Mouse (Mus musculus): Measurements from ENCODE around the gene Gipc1. TPM values are rescaled to one million over a fixed set of nuclear protein-coding genes. Genes with fewer than 3 reads are reported as not detected.

Gene Gipc1
- 80.0 and 80.4 TPM in 2 replicates for polyA plus RNA-seq (2016; fragmentation: Nextera tagmentation; extraction: Ambion mirVana)

DNA sequence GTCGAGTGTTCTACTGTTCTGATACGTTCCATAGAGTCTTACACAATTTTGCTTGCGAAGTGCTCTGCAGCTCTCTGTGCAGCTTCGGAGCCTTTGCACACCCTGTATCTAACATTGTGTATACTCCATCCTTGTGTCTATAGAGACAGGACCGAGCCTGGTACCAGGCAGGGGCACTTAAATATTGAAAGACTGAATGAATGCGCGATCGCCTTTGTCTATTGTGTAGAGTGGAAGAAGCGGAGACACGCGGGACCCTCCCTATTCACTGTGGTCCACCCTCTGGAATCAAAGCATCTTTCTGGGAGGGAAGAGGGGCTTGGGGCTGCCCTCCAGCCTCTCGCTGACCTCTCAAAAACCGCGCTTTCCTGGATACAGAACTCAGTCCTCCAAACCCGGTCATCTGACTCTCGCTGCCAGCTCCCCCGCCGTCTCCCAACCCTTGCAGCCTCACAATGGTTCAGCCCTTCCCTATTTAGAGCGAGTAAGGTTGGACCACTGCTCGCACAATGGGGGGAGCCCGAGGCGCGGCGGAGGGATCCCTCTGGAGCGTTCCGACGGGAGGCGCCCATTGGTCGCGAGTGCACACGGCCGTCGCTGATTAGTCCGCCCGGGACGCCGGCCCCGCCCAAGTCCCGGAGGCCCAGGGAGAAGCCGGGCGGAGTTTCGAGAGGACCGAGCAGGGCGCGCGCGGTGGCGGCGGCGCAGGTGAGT lies at the start of gene Gipc1:
TSS of gene Gipc1 (plus strand) at position 648 of the 714 bp plus-strand sequence.
- H3K9ac ChIP-seq: peak within 1 kb of the TSS; percentile 88
- H3K4me3 ChIP-seq: peak within 1 kb of the TSS; percentile 92
- peak; percentile 93 for ATAC-seq
- WGBS (ENCODE audit: insufficient replicate concordance): 4% methylated on average over 50 of the region's 50 CpGs
- peak within 1 kb of the TSS; percentile 87 for H3K27ac ChIP-seq
- H3K4me2 ChIP-seq: peak within 1 kb of the TSS; percentile 97
- peaks cover 10% of the 10 kb centered on the region; the same call in 1 of the 2 replicates for H3K9me3 ChIP-seq (replicated peaks)
- no peaks in the 10 kb centered on the region for H3K27me3 ChIP-seq (replicated peaks)
- peaks cover 4% of the 10 kb centered on the region; the same call in 1 of the 2 replicates for H3K36me3 ChIP-seq
- peaks cover 49% of the 10 kb centered on the region for H3K4me1 ChIP-seq

- no peaks in the 10 kb centered on the region for H3K9me3 ChIP-seq (replicated peaks)
- peak within 1 kb of the TSS; percentile 98 for H3K9ac ChIP-seq
- peaks cover 41% of the 10 kb centered on the region for H3K36me3 ChIP-seq
- under 1% methylated on average over 69 of the region's 69 CpGs for WGBS (ENCODE audit: insufficient replicate concordance)
- peak; percentile 93 for ATAC-seq
- peak within 1 kb of the TSS; percentile 92 for H3K4me3 ChIP-seq
- peak within 1 kb of the TSS; percentile 91 for H3K4me2 ChIP-seq
- peak within 1 kb of the TSS; percentile 100 for H3K27ac ChIP-seq
- H3K27me3 ChIP-seq (replicated peaks): no peaks in the 10 kb centered on the region
- peaks cover 65% of the 10 kb centered on the region for H3K4me1 ChIP-seq
Measured at GRCm38 (mm10) chr8:83607661-83608397, 44.6 kb upstream of the Gipc1 start, which contains the start of the genes Tecr and Dnajb1. TSS of gene Tecr (minus strand) at chr8:83607971. TSS of gene Dnajb1 (plus strand) at chr8:83608193.

DNA sequence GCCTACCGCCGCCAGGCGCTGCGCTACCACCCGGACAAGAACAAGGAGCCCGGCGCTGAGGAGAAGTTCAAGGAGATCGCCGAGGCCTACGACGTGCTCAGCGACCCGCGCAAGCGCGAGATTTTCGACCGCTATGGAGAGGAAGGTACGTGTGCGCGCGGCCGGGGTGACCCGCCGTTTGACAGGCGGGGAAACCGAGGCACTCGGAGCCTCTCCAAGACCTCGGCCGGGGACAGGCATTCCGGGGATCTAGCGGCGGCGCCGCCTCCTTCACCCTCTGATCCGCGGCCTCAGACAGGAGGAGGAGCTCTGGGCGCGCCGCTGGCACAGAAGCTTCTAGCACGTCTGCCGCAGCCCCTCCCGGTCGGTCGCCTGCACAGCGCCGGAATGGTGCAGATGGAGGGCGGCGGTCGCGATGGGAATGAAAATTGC lies 44.1 kb upstream of the Gipc1 start:
- Histone ChIP-seq H3K4me2 (peak overlapping the region; percentile 91), H3K9me3 (replicated peaks) (no peaks in the 10 kb centered on the region), H3K36me3 (peaks cover 46% of the 10 kb centered on the region), H3K4me3 (peak overlapping the region; percentile 92), H3K4me1 (peaks cover 64% of the 10 kb centered on the region), H3K27ac (peak overlapping the region; percentile 100), H3K27me3 (replicated peaks) (no peaks in the 10 kb centered on the region), H3K9ac (peak overlapping the region; percentile 98)
- under 1% methylated on average over 51 of the region's 51 CpGs for WGBS (ENCODE audit: insufficient replicate concordance)
- peak; percentile 74 for ATAC-seq

DNA sequence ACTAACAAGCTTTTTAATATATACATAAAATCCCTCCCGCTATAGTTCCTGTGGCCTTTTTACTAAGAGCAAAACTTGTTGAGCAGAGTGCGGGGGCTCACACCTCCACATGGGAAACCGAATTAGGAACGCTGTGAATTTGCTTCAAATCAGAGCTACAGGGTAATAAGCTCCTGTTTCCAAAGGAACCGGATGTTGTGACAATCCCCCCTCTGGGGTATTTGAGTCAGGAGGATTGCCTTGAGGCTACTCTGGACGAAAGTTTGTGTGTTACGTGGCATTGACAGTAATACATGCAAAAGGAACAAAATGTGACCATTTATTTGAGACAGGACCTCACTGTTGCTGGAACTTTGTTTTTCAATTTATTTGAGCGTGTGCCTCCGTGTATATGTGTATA lies 43.4 kb upstream of the Gipc1 start:
- H3K9me3 ChIP-seq (replicated peaks): no peaks in the 10 kb centered on the region
- H3K36me3 ChIP-seq: peaks cover 53% of the 10 kb centered on the region
- H3K4me3 ChIP-seq: peak overlapping the region; percentile 92
- peak overlapping the region; percentile 100 for H3K27ac ChIP-seq
- H3K4me2 ChIP-seq: peak overlapping the region; percentile 91
- H3K27me3 ChIP-seq (replicated peaks): no peaks in the 10 kb centered on the region
- 19% methylated on average over 9 of the region's 9 CpGs for WGBS (ENCODE audit: insufficient replicate concordance)
- no peak for ATAC-seq
- peak overlapping the region; percentile 98 for H3K9ac ChIP-seq
- peaks cover 64% of the 10 kb centered on the region for H3K4me1 ChIP-seq

DNA sequence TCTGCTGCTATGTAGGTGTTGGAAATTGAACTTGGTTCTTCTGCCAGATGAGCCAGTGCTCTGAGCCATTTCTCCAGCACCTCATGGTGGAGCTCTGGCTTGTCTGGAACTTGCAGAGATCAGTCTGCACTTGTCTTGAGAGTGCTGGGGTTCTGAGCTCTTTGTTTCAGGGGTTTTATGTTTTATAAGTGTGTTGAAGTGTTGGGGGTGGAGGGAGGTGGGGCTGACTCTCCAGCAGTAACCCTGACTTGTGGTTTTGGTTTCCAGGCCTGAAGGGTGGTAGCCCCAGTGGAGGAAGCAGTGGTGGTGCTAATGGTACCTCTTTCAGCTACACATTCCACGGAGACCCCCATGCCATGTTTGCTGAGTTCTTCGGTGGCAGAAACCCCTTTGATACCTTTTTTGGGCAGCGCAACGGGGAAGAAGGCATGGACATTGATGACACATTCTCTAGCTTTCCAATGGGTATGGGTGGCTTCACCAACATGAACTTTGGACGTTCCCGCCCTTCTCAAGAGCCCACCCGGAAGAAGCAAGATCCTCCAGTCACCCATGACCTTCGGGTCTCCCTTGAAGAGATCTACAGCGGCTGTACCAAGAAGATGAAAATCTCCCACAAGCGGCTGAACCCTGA lies 42.8 kb upstream of the Gipc1 start:
- no peaks in the 10 kb centered on the region for H3K9me3 ChIP-seq (replicated peaks)
- peak overlapping the region; percentile 92 for H3K4me3 ChIP-seq
- ATAC-seq: no peak
- peak overlapping the region; percentile 100; the same call in 1 of the 2 replicates for H3K27ac ChIP-seq
- peak overlapping the region; percentile 91 for H3K4me2 ChIP-seq
- peaks cover 58% of the 10 kb centered on the region for H3K4me1 ChIP-seq
- peaks cover 53% of the 10 kb centered on the region for H3K36me3 ChIP-seq
- H3K9ac ChIP-seq: peak overlapping the region; percentile 98
- WGBS (ENCODE audit: insufficient replicate concordance): 71% methylated on average over 10 of the region's 10 CpGs
- H3K27me3 ChIP-seq (replicated peaks): no peaks in the 10 kb centered on the region

DNA sequence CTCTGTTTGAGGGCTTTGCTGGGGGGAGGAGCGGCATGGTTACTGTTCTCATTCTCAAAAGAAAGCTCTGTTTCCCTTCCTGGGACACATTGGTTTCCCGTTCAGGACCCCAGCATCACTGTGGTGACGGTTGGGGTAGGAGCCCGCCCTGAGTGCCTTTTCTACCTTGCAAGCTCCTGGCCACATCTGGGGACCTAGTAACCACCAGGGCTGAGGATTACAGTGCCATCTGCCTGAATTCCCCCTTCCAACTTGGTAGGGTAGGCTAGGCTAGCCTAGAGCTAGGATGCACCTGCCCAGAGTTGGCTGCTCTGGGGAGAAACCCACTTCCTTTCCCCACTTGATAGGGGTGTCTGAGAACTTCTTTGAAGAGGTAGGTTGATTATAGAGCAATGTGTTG lies 40.6 kb upstream of the Gipc1 start:
- Histone ChIP-seq H3K36me3 (peaks cover 52% of the 10 kb centered on the region), H3K4me1 (peaks cover 39% of the 10 kb centered on the region), H3K9ac (no peak overlapping the region), H3K27me3 (replicated peaks) (no peaks in the 10 kb centered on the region), H3K27ac (peak overlapping the region; percentile 2; the same call in 1 of the 2 replicates), H3K4me3 (no peak overlapping the region), H3K4me2 (no peak overlapping the region), H3K9me3 (replicated peaks) (no peaks in the 10 kb centered on the region)
- WGBS (ENCODE audit: insufficient replicate concordance): 93% methylated on average over 4 of the region's 4 CpGs
- no peak for ATAC-seq

GRCm38 (mm10) chr8:83613695-83614094 lies 38.8 kb upstream of the Gipc1 start:
- H3K27me3 ChIP-seq (replicated peaks): no peaks in the 10 kb centered on the region
- ATAC-seq: no peak
- no peak overlapping the region for H3K4me2 ChIP-seq
- peaks cover 52% of the 10 kb centered on the region for H3K36me3 ChIP-seq
- no peak overlapping the region for H3K4me3 ChIP-seq
- H3K27ac ChIP-seq: no peak overlapping the region
- no peak overlapping the region for H3K9ac ChIP-seq
- no peaks in the 10 kb centered on the region for H3K9me3 ChIP-seq (replicated peaks)
- peaks cover 36% of the 10 kb centered on the region for H3K4me1 ChIP-seq
- 88% methylated on average over 4 of the region's 4 CpGs for WGBS (ENCODE audit: insufficient replicate concordance)

- peaks cover 29% of the 10 kb centered on the region for H3K36me3 ChIP-seq
- no peak overlapping the region for H3K4me3 ChIP-seq
- ATAC-seq: no peak
Measured at GRCm38 (mm10) chr8:83616625-83617024, 35.9 kb upstream of the Gipc1 start.

DNA sequence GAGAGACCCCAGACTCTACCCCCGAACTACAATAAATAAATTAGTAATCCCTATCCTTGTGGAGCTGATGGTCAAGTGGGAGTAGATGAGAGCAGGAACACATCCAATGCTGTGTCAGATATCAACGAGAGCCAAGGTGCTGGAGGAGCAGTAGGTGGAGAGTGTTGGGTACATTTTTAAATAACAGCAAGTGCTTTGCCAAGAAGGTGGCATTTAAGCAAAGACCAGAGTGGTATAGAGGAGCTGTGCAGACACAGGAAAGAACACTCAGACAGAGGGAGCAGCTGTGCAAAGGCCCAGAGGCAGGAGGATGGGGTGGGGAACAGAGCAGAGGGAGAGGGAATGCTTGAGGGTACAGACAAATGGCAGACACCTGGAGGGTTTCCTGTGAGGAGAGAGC lies 35.4 kb upstream of the Gipc1 start:
- Histone ChIP-seq H3K36me3 (peaks cover 24% of the 10 kb centered on the region), H3K4me3 (no peak overlapping the region), H3K27me3 (replicated peaks) (no peaks in the 10 kb centered on the region), H3K4me2 (no peak overlapping the region), H3K27ac (no peak overlapping the region), H3K4me1 (peaks cover 14% of the 10 kb centered on the region), H3K9ac (no peak overlapping the region), H3K9me3 (replicated peaks) (no peaks in the 10 kb centered on the region)
- no peak for ATAC-seq
- 79% methylated on average over 2 of the region's 2 CpGs for WGBS (ENCODE audit: insufficient replicate concordance)

More at GRCm38 (mm10) chr8:83616625-83617024, 35.9 kb upstream of the Gipc1 start:
- Histone ChIP-seq H3K27me3 (replicated peaks) (no peaks in the 10 kb centered on the region), H3K9ac (no peak overlapping the region), H3K27ac (no peak overlapping the region), H3K4me2 (no peak overlapping the region), H3K9me3 (replicated peaks) (no peaks in the 10 kb centered on the region), H3K4me1 (peaks cover 14% of the 10 kb centered on the region)

DNA sequence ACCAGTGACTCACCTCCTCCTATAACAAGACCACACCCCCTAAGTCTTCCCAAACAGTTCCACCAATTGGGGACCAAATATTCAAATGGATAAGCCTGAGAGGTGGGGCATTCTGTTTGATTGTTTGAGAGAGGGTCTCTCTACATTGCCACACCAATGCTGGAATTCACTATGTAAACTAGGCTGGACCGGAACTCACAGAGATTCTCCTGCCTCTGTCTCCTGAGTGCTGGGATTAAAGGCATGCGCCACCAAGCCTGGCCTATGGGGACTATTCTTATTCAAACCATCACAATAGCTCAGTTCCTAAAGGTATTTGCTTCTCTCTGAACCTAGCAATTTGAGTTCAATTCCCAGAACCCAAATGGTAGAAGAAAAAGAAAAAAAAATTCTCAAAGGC lies 33.9 kb upstream of the Gipc1 start:
- Histone ChIP-seq H3K36me3 (peaks cover 9% of the 10 kb centered on the region), H3K4me1 (peaks cover 26% of the 10 kb centered on the region), H3K4me2 (no peak overlapping the region), H3K9ac (no peak overlapping the region), H3K9me3 (replicated peaks) (no peaks in the 10 kb centered on the region), H3K4me3 (no peak overlapping the region), H3K27ac (no peak overlapping the region), H3K27me3 (replicated peaks) (no peaks in the 10 kb centered on the region)
- no peak for ATAC-seq
- 96% methylated on average over 2 of the region's 2 CpGs for WGBS (ENCODE audit: insufficient replicate concordance)

DNA sequence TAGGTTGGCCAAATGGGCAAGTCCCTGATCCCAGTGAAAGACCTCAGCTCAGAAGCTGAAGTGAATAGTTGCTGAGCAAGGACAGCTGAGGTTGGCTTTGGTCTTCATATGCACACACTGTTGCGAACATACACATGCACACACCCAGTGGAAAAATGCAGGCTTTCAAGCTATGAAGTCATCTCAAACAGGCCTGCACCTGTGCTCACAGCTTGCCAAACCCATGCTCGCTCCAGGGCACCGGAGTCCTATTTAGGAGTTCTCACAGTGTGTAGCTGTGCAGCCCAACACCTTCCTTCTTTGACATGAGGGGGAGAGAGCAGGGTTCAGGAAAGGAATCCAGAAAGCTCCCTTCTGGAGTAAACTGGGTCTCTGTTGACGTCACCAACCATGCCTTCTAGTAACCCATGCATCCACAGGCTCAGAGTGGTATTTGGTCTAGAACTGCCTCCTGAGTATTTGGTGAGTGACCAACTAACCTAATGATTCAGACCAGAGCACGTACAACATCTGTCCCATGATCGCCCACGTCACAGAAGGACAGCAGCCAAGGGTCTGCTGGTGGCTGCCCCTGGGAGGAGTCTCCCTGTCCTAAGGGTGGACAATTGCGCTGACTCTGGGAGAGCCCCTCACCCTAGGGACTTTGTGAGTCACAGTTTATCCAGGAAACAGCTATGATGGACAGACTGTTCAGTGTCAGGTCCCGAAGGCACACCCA lies 32.8 kb upstream of the Gipc1 start:
- no peaks in the 10 kb centered on the region for H3K9me3 ChIP-seq (replicated peaks)
- no peak overlapping the region for H3K9ac ChIP-seq
- no peak overlapping the region for H3K4me2 ChIP-seq
- H3K27me3 ChIP-seq (replicated peaks): no peaks in the 10 kb centered on the region
- no peak overlapping the region for H3K4me3 ChIP-seq
- H3K27ac ChIP-seq: no peak overlapping the region
- H3K4me1 ChIP-seq: peaks cover 36% of the 10 kb centered on the region
- WGBS (ENCODE audit: insufficient replicate concordance): 79% methylated on average over 9 of the region's 9 CpGs
- H3K36me3 ChIP-seq: no peaks in the 10 kb centered on the region
- no peak for ATAC-seq
